Mouse (Mus musculus) liver, adult 2 months (tissue): ENCODE data around the gene Tanc2. TPM values are rescaled to one million over a fixed set of nuclear protein-coding genes. Genes with fewer than 3 reads are reported as not detected.

ENCODE experiments used
- DNase-seq: peaks from one replicate; pipeline ENCODE4 v3.0.0-alpha.2; 2011; ENCODE audit warnings: low read depth, low spot score; ENCODE audit errors: extremely low read depth
- H3K27ac ChIP-seq: fragments of 200-500 bp; replicated peaks from 2 replicates; pipeline ENCODE4 v1.5.1; 2012; ENCODE audit warnings: low read depth, mild to moderate bottlenecking, control low read depth, inconsistent platforms, low read length; ENCODE audit not compliant: insufficient read depth
- H3K27me3 ChIP-seq: fragments of 200-500 bp; 2 replicates; pipeline ENCODE4 v1.6.1; 2012; ENCODE audit warnings: mild to moderate bottlenecking, moderate library complexity, low read length, inconsistent platforms; ENCODE audit not compliant: control insufficient read depth, insufficient read depth
- H3K36me3 ChIP-seq: fragments of 200-500 bp; 2 replicates; pipeline ENCODE4 v1.6.1; 2012; ENCODE audit warnings: low read length, inconsistent platforms; ENCODE audit not compliant: control insufficient read depth, insufficient read depth
- H3K4me1 ChIP-seq: fragments of 200-500 bp; 2 replicates; pipeline ENCODE4 v1.6.1; 2011; ENCODE audit warnings: low read length; ENCODE audit not compliant: control insufficient read depth, insufficient read depth
- H3K4me3 ChIP-seq: fragments of 200-500 bp; 2 replicates; pipeline ENCODE4 v1.5.1; 2011; ENCODE audit warnings: low read depth, mild to moderate bottlenecking, control low read depth, low read length, moderate library complexity; ENCODE audit not compliant: insufficient read depth
- H3K79me2 ChIP-seq: fragments of 200-500 bp; 2 replicates; pipeline ENCODE4 v1.6.1; 2012; ENCODE audit warnings: inconsistent platforms, mild to moderate bottlenecking, low read length, moderate library complexity; ENCODE audit not compliant: control insufficient read depth, insufficient read depth
- H3K9ac ChIP-seq: fragments of 200-500 bp; 2 replicates; pipeline ENCODE4 v1.6.1; 2012; ENCODE audit warnings: low read depth, mild to moderate bottlenecking, control low read depth, inconsistent platforms, low read length
- CTCF ChIP-seq: fragments of 200-500 bp; IDR thresholded peaks from 2 replicates; pipeline ENCODE4 v1.5.1; 2011; ENCODE audit warnings: low read depth, low read length, control low read depth
- POLR2A ChIP-seq: fragments of 200-500 bp; IDR thresholded peaks from 2 replicates; pipeline ENCODE4 v1.6.1; 2011; ENCODE audit warnings: low read length, control low read depth; ENCODE audit not compliant: insufficient read depth; ENCODE audit errors: extremely low read depth
- WGBS: fragments of 180-500 bp; shearing (Covaris S2); methylation state at CpG from one replicate; pipeline ENCODE4 v1.1.7; 2018; 5-methylcytosine and 5-hydroxymethylcytosine counted together
- polyA plus RNA-seq: library from polyadenylated mRNA; depleted of rRNA; stranded (reverse); fragments of >200 nt; gene quantifications from 2 replicates; pipeline ENCODE4 v1.2.3, GENCODE M21; 2012
- total RNA-seq: library from RNA; depleted of rRNA; stranded (reverse); fragments of >200 nt; gene quantifications from 2 replicates; pipeline ENCODE4 v1.2.3, GENCODE M21; 2014

Tanc2 gene
- total and polyA plus RNA-seq, 2 experiments, result 0.97 to 2.4 TPM

DNA sequence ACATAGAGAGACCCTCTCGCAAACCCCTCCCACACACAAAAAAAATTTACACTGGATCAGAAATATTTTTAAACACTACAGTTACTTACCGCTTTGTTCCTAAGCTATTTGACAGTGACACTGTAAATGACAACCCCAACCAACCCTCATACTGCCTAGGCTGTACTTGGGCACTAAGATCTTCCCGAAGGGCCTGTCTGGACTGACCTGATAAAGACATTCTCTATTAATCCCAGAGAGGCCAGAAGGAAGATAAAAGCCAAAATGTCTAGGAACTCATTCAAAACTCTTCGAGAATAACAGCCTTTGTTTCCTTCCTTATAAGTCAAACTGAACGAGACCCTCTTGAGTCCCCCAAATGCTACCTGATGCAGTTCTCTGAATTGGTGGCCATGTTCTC lies 331.5 kb downstream of the Tanc2 start:
- no peaks in the 10 kb centered on the region for H3K27me3 ChIP-seq
- no peaks in the 10 kb centered on the region for H3K79me2 ChIP-seq
- H3K27ac ChIP-seq, result no peak overlapping the region
- TF ChIP-seq POLR2A (no peak), CTCF (no peak)
- 94% methylated on average over 5 of the region's 5 CpGs for WGBS
- H3K36me3 ChIP-seq, result peaks cover under 1% of the 10 kb centered on the region; the same call in 1 of the 2 replicates
- no peaks in the 10 kb centered on the region for H3K4me1 ChIP-seq
- no peak for DNase-seq
- H3K9ac ChIP-seq, result no peak overlapping the region
- H3K4me3 ChIP-seq, result no peak overlapping the region

GRCm38 (mm10) chr11:105922769-105923663 lies 333.2 kb downstream of the Tanc2 start:
- Histone ChIP-seq H3K9ac (no peak overlapping the region), H3K4me1 (no peaks in the 10 kb centered on the region), H3K27me3 (no peaks in the 10 kb centered on the region), H3K79me2 (no peaks in the 10 kb centered on the region), H3K36me3 (no peaks in the 10 kb centered on the region), H3K4me3 (no peak overlapping the region), H3K27ac (no peak overlapping the region)
- TF ChIP-seq POLR2A (no peak), CTCF (no peak)
- DNase-seq, result no peak
- 93% methylated on average over 20 of the region's 20 CpGs for WGBS

GRCm38 (mm10) chr11:105927065-105928030 lies 337.6 kb downstream of the Tanc2 start:
- 70% methylated on average over 14 of the region's 14 CpGs for WGBS
- Histone ChIP-seq H3K27me3 (no peaks in the 10 kb centered on the region), H3K4me1 (no peaks in the 10 kb centered on the region), H3K27ac (no peak overlapping the region), H3K4me3 (no peak overlapping the region), H3K9ac (no peak overlapping the region), H3K79me2 (no peaks in the 10 kb centered on the region), H3K36me3 (no peaks in the 10 kb centered on the region)
- peak; percentile 53 for DNase-seq
- TF ChIP-seq CTCF, result peak; percentile 76
- no peak for TF ChIP-seq POLR2A

GRCm38 (mm10) chr11:105928171-105928570 lies 338.4 kb downstream of the Tanc2 start:
- no peaks in the 10 kb centered on the region for H3K4me1 ChIP-seq
- no peak overlapping the region for H3K4me3 ChIP-seq
- TF ChIP-seq CTCF (no peak), POLR2A (no peak)
- no peak overlapping the region for H3K27ac ChIP-seq
- H3K79me2 ChIP-seq, result no peaks in the 10 kb centered on the region
- no peak overlapping the region for H3K9ac ChIP-seq
- no peak for DNase-seq
- WGBS, result 83% methylated on average over 5 of the region's 5 CpGs
- no peaks in the 10 kb centered on the region for H3K36me3 ChIP-seq
- no peaks in the 10 kb centered on the region for H3K27me3 ChIP-seq

GRCm38 (mm10) chr11:105931380-105931779 lies 341.6 kb downstream of the Tanc2 start:
- Histone ChIP-seq H3K4me3 (no peak overlapping the region), H3K4me1 (no peaks in the 10 kb centered on the region), H3K79me2 (no peaks in the 10 kb centered on the region), H3K27me3 (no peaks in the 10 kb centered on the region), H3K9ac (no peak overlapping the region), H3K36me3 (no peaks in the 10 kb centered on the region), H3K27ac (no peak overlapping the region)
- TF ChIP-seq POLR2A (no peak), CTCF (no peak)
- 92% methylated on average over 3 of the region's 3 CpGs for WGBS
- DNase-seq, result no peak
